Mouse (Mus musculus) lung, embryonic 16.5 days (tissue): ENCODE results near the gene Nme7. TPM values are rescaled to one million over a fixed set of nuclear protein-coding genes. Genes with fewer than 3 reads are reported as not detected.

Source experiments
- ATAC-seq: fragments of 200-750 bp; cut with Nextera tagmentation; 2 replicates; pipeline ENCODE4 v1.8.0; 2017; ENCODE audit warnings: low read depth, mild to moderate bottlenecking, moderate library complexity
- H3K27ac ChIP-seq: fragments of 300-500 bp; sonication (generic); 2 replicates; pipeline ENCODE4 v1.5.1; 2014; ENCODE audit warnings: mild to moderate bottlenecking, control low read depth, low read length
- H3K27me3 ChIP-seq: fragments of 300-500 bp; sonication (generic); 2 replicates; pipeline ENCODE4 v1.6.1; 2014; ENCODE audit warnings: low read depth, low read length, mixed read lengths; ENCODE audit not compliant: control insufficient read depth, insufficient read depth
- H3K36me3 ChIP-seq: fragments of 300-500 bp; sonication (generic); 2 replicates; pipeline ENCODE4 v1.6.1; 2014; ENCODE audit warnings: low read length; ENCODE audit not compliant: control insufficient read depth, insufficient read depth
- H3K4me1 ChIP-seq: fragments of 300-500 bp; sonication (generic); replicated peaks from 2 replicates; pipeline ENCODE4 v1.6.1; 2014; ENCODE audit warnings: low read length, mixed read lengths; ENCODE audit not compliant: control insufficient read depth, insufficient read depth
- H3K4me2 ChIP-seq: fragments of 300-500 bp; sonication (generic); 2 replicates; pipeline ENCODE4 v1.6.1; 2014; ENCODE audit warnings: low read depth, low read length, control low read depth
- H3K4me3 ChIP-seq: fragments of 300-500 bp; sonication (generic); 2 replicates; pipeline ENCODE4 v1.5.1; 2014; ENCODE audit warnings: mild to moderate bottlenecking, low read length, control low read depth
- H3K9ac ChIP-seq: fragments of 300-500 bp; sonication (generic); 2 replicates; pipeline ENCODE4 v1.6.1; 2014; ENCODE audit warnings: low read length, control low read depth
- H3K9me3 ChIP-seq: fragments of 300-500 bp; sonication (generic); 2 replicates; pipeline ENCODE4 v1.6.1; 2016; ENCODE audit warnings: low read length; ENCODE audit not compliant: control insufficient read depth
- WGBS: fragments of 180-500 bp; shearing (Covaris S2); extraction: QIAGEN DNeasy Blood & Tissue Kit; methylation state at CpG from one replicate; pipeline ENCODE4 v1.1.7; 2014; 5-methylcytosine and 5-hydroxymethylcytosine counted together
- polyA plus RNA-seq: library from polyadenylated mRNA; unstranded; fragments of >200 nt; fragmentation: Nextera tagmentation; extraction: Ambion mirVana; gene quantifications from 2 replicates; pipeline ENCODE4 v1.2.1, GENCODE M21; 2015

The Nme7 gene
- polyA plus RNA-seq, 1 experiment from 2014 or later: 45.0 TPM

- Histone ChIP-seq H3K9ac (no peak overlapping the region), H3K36me3 (no peaks in the 10 kb centered on the region), H3K4me3 (no peak overlapping the region), H3K4me1 (no peaks in the 10 kb centered on the region), H3K9me3 (no peaks in the 10 kb centered on the region), H3K4me2 (no peak overlapping the region), H3K27ac (no peak overlapping the region), H3K27me3 (no peaks in the 10 kb centered on the region)
- WGBS: 87% methylated on average over 6 of the region's 6 CpGs
- no peak for ATAC-seq
These were observed 81.1 kb downstream of the Nme7 start for GRCm38 (mm10) chr1:164384972-164385371.

- no peak overlapping the region for H3K4me2 ChIP-seq
- H3K27ac ChIP-seq: no peak overlapping the region
- ATAC-seq: no peak
- H3K27me3 ChIP-seq: no peaks in the 10 kb centered on the region
- no peaks in the 10 kb centered on the region for H3K9me3 ChIP-seq
- no peaks in the 10 kb centered on the region for H3K4me1 ChIP-seq
- H3K4me3 ChIP-seq: no peak overlapping the region
- WGBS: 87% methylated on average over 4 of the region's 4 CpGs
- H3K36me3 ChIP-seq: no peaks in the 10 kb centered on the region
- H3K9ac ChIP-seq: no peak overlapping the region
These were observed 85.8 kb downstream of the Nme7 start for GRCm38 (mm10) chr1:164389743-164390142.

GRCm38 (mm10) chr1:164392176-164392575 is 88.3 kb downstream of the Nme7 start:
- Histone ChIP-seq H3K4me3 (no peak overlapping the region), H3K4me1 (no peaks in the 10 kb centered on the region), H3K9me3 (no peaks in the 10 kb centered on the region), H3K27me3 (no peaks in the 10 kb centered on the region), H3K27ac (no peak overlapping the region), H3K4me2 (no peak overlapping the region), H3K36me3 (no peaks in the 10 kb centered on the region), H3K9ac (no peak overlapping the region)
- ATAC-seq: no peak
- 50% methylated on average over 3 of the region's 3 CpGs for WGBS

GRCm38 (mm10) chr1:164395131-164395780 is 91.3 kb downstream of the Nme7 start:
- Histone ChIP-seq H3K9me3 (no peaks in the 10 kb centered on the region), H3K4me1 (no peaks in the 10 kb centered on the region), H3K27ac (no peak overlapping the region), H3K4me2 (no peak overlapping the region), H3K4me3 (no peak overlapping the region), H3K9ac (no peak overlapping the region), H3K27me3 (no peaks in the 10 kb centered on the region), H3K36me3 (no peaks in the 10 kb centered on the region)
- ATAC-seq: no peak
- WGBS: 83% methylated on average over 6 of the region's 6 CpGs

- WGBS: 44% methylated on average over 4 of the region's 4 CpGs
- peaks cover 3% of the 10 kb centered on the region; the same call in 1 of the 2 replicates for H3K9me3 ChIP-seq
- H3K27ac ChIP-seq: no peak overlapping the region
- H3K27me3 ChIP-seq: no peaks in the 10 kb centered on the region
- H3K4me2 ChIP-seq: no peak overlapping the region
- no peak for ATAC-seq
- H3K4me1 ChIP-seq: no peaks in the 10 kb centered on the region
- H3K36me3 ChIP-seq: peaks cover 3% of the 10 kb centered on the region; the same call in 1 of the 2 replicates
- H3K9ac ChIP-seq: no peak overlapping the region
- no peak overlapping the region for H3K4me3 ChIP-seq
These were observed 93.8 kb downstream of the Nme7 start for GRCm38 (mm10) chr1:164397672-164398071.

GRCm38 (mm10) chr1:164399578-164399977 is 95.7 kb downstream of the Nme7 start:
- H3K27ac ChIP-seq: no peak overlapping the region
- H3K4me3 ChIP-seq: no peak overlapping the region
- H3K27me3 ChIP-seq: no peaks in the 10 kb centered on the region
- H3K4me2 ChIP-seq: no peak overlapping the region
- no peak overlapping the region for H3K9ac ChIP-seq
- WGBS: 53% methylated on average over 3 of the region's 3 CpGs
- H3K9me3 ChIP-seq: peaks cover 3% of the 10 kb centered on the region; the same call in 1 of the 2 replicates
- ATAC-seq: no peak
- H3K4me1 ChIP-seq: no peaks in the 10 kb centered on the region
- H3K36me3 ChIP-seq: peaks cover 8% of the 10 kb centered on the region; the same call in 1 of the 2 replicates

GRCm38 (mm10) chr1:164405385-164405802 is 101.5 kb downstream of the Nme7 start:
- H3K27me3 ChIP-seq: no peaks in the 10 kb centered on the region
- no peak overlapping the region for H3K27ac ChIP-seq
- WGBS: 24% methylated on average over 5 of the region's 5 CpGs
- H3K9me3 ChIP-seq: peaks cover 3% of the 10 kb centered on the region; the same call in 1 of the 2 replicates
- H3K4me3 ChIP-seq: no peak overlapping the region
- peaks cover 8% of the 10 kb centered on the region; the same call in 1 of the 2 replicates for H3K36me3 ChIP-seq
- ATAC-seq: peak; percentile 64
- H3K4me1 ChIP-seq: no peaks in the 10 kb centered on the region
- H3K9ac ChIP-seq: no peak overlapping the region
- H3K4me2 ChIP-seq: no peak overlapping the region

GRCm38 (mm10) chr1:164406506-164406905 is 102.6 kb downstream of the Nme7 start:
- H3K27ac ChIP-seq: no peak overlapping the region
- ATAC-seq: no peak
- 79% methylated on average over 5 of the region's 5 CpGs for WGBS

GRCm38 (mm10) chr1:164408655-164409054 is 104.7 kb downstream of the Nme7 start:
- H3K9ac ChIP-seq: no peak overlapping the region
- no peak overlapping the region for H3K4me2 ChIP-seq
- H3K9me3 ChIP-seq: no peaks in the 10 kb centered on the region
- H3K4me3 ChIP-seq: no peak overlapping the region
- no peak for ATAC-seq
- H3K4me1 ChIP-seq: no peaks in the 10 kb centered on the region
- peaks cover 2% of the 10 kb centered on the region; the same call in 1 of the 2 replicates for H3K36me3 ChIP-seq
- H3K27ac ChIP-seq: no peak overlapping the region
- H3K27me3 ChIP-seq: no peaks in the 10 kb centered on the region
- WGBS: 76% methylated on average over 2 of the region's 2 CpGs

More at GRCm38 (mm10) chr1:164406506-164406905, 102.6 kb downstream of the Nme7 start:
- Histone ChIP-seq H3K9ac (no peak overlapping the region), H3K9me3 (peaks cover 3% of the 10 kb centered on the region; the same call in 1 of the 2 replicates), H3K4me3 (no peak overlapping the region), H3K4me2 (no peak overlapping the region), H3K36me3 (peaks cover 8% of the 10 kb centered on the region; the same call in 1 of the 2 replicates), H3K27me3 (no peaks in the 10 kb centered on the region), H3K4me1 (no peaks in the 10 kb centered on the region)
